Mouse (Mus musculus): ENCODE measurements at regions not wholly inside any gene's neighbourhood (a gene's known extent, or its start where the extent isn't known, plus 50 kb on each side); places are given as distances from the start of the nearest gene placed in this dataset.

DNA sequence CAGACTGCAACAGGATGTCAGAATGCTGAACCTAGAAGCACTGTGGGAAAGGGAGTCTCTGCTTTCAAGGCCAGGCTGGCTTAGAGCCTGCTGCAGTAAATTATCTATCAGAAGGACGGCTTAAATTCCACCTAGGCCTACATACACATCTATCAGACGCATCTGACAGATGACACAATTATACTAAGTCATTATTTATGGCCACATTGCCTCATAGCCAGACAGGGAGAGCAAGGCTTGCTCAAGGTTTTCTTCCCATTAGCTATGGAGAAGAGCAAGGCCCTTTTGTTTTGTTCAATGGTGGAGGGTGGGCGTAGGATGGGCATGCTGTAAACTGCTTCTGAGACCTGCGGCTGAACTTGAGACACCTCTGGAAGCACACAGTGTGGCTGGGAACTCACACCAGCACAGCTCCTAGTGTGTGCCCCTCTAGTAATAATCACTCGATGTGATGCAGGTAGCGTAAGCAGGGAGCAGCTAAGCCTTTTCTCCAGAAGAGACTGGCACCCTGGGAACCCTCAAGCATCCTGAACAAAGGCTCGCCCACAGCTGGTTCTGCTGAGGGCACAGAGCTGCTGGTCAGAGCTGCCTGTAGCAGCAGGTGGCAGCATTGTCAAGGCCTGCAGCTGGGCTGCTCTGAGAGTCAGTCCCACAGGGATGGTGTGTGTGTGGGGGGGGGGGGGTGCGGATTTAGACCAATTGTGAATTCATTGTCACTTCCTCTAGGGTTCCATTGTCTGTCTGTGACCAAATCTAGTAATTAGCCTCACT, 406.8 kb upstream of the Adamts16 start:
- no peak for DNase-seq (ENCODE audit: low spot score in 2 of 2)

DNA sequence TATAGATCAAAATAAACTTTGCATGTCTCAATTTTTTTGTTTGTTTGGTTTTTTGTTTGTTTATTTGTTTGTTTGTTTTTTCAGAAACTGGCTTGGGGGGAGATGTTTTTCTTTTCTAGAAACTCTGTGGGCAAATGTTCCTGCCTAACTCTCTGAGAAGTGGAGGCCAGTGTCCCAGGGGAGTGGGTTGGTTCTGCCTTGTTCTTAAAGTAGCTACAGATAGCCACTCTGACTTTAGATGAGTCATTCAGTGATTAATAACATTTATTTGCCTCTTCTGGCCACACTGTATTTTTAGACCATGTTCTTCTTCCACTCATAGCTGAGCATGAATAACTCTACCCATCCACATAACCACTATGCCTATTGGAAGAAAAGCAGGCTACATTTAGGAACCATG, 405.6 kb upstream of the Adamts16 start:
- DNase-seq (ENCODE audit: low spot score in 2 of 2) = no peak

DNA sequence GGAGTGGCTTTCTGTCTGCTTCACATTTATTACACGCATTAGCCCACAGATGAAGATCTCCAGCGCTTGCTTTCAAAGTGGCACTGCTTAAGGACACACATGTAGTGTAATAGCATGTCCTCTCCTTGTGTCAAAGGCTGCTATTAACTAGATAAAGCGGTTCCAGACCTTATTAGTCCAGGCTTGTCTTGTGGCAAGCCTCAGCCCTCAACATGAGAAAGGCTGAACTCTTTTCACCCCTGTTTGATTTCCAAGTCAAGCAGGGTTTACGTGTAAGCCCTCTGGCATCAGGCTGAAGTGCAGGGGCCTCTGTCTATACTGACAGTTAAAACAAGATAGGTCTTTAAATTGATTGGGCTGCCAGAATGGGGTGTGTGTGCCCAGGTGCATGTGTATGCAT, 403.7 kb upstream of the Adamts16 start:
- no peak for DNase-seq (ENCODE audit: low spot score in 2 of 2)

DNA sequence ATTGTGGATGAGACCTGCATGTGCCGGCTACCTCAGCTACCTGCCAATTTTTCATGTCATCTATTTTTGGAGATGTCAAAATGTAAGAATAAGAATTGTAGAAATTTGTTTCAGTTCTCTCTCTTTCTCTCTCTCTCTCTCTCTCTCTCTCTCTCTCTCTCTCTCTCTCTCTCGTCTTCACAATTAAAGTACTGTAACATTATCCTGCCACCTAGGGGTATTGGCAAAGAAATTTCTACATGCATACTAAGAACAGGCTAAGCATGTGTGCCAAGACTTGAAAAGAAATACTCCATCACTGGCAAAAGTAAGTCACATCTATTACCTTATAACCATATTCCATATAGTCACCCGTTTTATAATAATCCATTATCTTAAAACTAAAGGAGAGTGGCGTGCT, 398.2 kb upstream of the Adamts16 start:
- no peak for DNase-seq (ENCODE audit: low spot score in 2 of 2)

DNA sequence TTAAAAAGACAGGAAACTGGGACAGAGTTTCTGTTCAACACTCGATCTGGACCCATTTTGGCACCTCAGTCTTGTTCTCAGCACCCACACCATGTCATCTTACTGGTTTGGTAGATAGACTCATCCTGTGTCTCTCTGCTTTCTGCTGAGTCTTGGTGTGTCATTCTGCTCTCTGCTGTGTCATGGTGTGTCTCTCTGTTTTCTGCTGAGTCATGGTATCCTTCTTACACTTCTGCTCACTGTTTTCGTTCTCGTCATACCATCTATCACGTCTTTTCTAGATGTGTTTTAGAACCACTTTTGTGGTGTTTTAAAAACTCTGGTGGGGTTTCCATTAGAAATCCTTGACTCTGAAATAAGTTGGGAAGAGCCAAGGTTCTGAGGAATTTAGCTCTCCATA, 393.7 kb upstream of the Adamts16 start:
- DNase-seq (ENCODE audit: low spot score in 2 of 2) = no peak

DNA sequence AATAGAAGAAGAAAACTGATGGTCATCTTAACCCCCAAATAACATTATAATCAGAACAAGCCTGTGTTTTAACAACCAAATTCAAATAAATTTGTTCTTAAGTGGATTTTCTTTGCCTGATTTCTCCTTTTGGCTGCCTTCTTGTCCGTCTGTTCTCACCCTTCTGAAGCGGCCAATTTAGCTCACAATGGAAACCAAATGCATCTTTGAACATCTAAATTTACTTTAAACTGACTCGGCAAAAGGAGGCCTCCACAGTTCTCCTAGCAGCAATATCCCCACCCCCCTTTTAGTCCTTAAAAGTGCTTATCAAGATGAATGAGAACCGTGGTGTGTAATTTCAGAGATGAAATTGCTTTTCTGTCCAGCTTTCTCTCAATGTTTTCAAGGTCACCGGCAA, 389.6 kb upstream of the Adamts16 start:
- no peak for DNase-seq (ENCODE audit: low spot score in 2 of 2)

DNA sequence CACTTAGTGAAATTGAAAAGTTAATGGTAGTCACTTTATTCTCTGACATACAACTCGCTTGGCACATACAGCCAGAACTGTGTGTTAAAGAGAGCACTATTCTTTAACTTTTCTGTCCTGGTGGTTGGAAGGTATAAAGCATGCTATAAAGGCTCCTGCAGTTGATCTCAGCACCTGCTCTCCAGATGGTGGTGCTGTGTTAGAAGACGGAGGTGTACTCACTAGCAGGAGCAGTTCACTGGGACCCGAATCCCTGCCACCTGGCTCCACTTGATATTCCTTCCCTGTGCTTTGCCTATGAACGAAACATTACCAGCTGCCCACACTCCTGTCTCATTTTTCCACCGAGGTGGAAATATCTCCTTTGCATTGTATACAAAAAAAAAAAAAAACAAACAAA, 373.2 kb upstream of the Adamts16 start:
- no peak for DNase-seq (ENCODE audit: low spot score in 2 of 2)

DNA sequence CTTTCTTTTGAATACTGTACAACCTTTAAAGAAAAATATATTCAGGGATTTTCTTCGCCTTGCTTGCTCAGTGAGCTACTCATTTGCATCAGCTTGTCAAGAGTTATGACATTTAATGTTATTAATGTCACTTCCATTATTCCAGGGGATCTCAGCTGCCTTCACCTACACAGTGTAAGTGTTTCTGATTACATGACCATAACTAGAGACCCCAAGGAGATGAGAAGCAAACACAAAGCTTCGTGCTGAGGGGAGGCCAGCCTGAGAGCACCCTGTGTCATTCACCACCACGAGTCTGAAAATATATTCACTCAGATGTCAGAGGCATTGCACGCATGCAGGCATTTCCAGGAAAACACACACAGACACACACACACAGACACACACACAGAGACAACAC, 369.8 kb upstream of the Adamts16 start:
- DNase-seq (ENCODE audit: low spot score in 2 of 2) = no peak

DNA sequence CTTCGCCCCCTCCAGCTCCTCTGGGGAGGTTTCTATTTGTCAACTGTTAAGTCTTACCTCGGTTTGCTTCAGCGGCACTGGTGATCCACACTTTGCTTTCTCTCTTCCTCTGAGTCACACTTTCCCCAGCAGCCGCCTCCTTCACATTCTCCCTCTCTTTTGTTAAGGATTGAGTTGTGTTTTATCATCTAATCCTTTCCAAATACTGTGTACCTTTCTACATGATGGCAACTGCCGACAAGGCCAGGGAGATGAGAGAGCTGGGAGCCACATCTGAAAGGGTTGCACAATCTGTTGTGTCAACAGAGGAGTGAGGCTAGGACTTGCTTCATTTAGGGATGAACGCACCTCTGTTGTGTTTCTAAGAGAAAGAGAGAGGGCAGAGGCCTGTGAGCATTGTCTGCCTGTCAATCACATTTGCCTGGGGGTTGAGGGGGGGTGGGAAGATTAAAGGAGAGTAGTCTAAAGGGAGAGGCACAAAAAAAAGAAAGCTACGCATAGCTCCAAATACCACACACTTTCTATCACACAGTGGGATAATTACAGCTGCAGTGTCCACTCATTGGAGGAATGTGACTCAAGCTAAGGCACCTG, 369.1 kb upstream of the Adamts16 start:
- DNase-seq (ENCODE audit: low spot score in 2 of 2) = no peak

DNA sequence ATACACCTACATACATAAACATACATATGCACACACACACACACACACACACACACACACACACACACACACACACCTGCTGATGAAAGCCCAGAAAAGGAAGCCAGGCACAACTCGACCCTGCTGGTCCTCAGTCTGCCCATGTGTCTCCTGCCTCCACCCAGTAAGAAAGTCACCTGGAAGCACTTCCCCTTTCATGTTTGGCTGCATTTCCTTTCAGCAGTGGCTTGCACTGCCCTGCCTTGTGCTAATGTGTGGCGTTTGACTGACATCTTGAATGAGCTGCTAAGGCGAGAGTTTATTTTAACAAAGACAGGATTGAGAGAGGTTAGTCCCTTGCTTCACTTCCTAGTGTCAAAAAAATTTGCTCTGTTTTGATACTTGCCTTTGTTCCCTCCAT, 364.1 kb upstream of the Adamts16 start:
- no peak for DNase-seq (ENCODE audit: low spot score in 2 of 2)

DNA sequence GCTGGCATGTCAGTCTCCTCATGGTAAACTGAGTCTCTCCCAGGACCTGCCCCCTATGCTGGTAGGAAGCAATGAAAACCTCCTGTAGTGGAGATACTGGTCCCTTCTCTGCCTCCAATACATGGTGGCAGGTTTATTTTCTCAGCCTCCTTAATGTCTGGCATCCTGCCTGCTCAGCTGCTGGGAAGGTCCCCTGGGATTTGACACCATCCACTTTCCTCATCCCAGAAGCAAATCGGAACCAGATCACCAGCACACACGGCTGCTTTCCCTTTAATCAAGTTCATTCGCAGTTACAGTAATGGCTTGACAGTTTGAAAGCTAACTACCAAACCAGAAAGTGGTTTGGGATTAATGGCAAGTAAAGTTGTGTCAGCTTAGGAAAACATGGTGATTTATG, 359.0 kb upstream of the Adamts16 start:
- no peak for DNase-seq (ENCODE audit: low spot score in 2 of 2)

DNA sequence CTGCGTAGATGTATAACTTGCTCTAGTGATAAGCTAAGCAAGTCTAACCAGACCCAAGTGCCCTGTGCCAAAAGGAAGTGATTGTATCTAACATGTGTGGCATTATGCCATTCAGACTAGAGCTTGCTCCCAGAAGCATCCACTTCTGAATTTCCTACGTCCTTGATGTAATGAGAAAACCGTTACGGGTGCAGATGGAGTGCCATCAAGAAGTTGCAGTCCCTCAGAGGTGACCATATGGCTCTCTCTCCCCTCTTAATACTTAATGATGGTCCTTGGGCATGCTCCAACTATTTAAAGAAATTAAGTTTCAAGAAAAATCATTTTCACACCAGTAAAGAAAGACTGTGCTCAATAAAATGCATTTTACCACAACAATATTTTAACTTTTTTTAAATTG, 354.1 kb upstream of the Adamts16 start:
- DNase-seq (ENCODE audit: low spot score in 2 of 2) = no peak

DNA sequence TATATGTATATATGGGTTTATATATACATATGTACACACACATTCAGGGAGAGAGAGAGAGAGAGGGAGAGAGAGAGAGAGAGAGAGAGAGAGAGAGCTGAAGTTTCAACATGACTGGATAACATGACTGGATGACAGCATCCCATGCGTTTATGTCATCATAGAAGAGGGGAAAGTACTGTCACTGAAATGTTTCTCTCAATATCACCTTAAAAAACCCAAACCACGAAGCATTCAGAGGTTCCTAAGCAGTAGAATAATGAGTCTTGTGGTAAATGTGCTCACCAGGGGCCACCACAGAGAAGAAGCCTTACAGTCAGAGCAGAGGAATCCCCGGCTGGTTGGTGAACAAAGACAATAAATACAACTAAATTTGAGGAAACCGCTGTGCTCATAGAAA, 342.9 kb upstream of the Adamts16 start:
- no peak for DNase-seq (ENCODE audit: low spot score in 2 of 2)

DNA sequence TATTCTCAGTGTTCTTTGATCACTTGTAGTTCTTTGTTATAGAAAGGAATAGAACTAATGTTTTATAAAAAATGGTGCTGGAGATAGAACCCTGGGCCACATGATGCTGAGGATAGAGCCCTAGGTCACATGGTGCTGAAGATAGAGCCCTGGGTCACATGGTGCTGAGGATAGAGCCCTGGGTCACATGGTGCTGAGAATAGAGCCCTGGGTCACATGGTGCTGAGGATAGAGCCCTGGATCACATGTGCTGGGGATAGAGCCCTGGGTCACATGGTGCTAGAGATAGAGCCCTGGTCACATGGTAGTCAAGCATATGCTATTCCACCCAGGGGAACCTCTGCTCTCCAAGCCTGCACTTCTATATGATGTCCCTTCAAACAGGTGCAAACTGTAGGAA, 337.5 kb upstream of the Adamts16 start:
- DNase-seq (ENCODE audit: low spot score in 2 of 2) = no peak

DNA sequence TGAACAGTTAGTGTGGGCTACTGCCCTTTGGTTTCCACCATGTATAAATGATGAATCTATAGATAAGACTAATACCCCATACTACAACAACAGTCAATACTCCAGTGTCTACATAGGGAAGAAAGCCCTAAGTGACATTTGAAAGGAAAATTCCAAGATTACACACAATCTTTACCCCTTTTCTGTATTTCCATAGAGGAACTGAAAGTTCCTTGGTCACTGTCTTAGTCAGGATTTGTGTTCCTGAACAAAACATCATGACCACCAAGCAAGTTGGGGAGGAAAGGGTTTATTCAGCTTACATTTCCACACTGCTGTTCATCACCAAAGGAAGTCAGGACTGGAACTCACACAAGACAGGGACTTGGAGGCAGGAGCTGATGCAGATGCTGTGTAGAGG, 332.7 kb upstream of the Adamts16 start:
- DNase-seq (ENCODE audit: low spot score in 2 of 2) = no peak

DNA sequence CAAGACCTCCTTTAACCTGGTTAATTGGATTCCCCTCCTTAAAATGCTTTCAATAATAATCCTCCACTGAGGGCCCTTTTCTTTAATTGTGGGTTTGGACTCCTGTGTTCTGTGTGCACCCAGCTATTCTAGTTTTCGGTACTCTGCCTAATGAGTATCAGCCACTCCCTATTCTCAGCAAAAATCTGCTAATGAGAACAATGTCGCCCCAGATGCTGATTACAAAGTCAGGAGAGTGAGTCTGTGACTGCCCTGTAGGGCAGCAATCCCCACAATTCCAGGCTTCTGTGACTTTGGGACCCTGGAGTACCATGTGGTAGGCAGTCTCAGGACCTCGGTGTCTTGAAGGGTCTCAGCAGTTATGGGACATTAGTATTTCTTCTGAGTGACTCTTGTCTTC, 324.6 kb upstream of the Adamts16 start:
- DNase-seq (ENCODE audit: low spot score in 2 of 2) = no peak

DNA sequence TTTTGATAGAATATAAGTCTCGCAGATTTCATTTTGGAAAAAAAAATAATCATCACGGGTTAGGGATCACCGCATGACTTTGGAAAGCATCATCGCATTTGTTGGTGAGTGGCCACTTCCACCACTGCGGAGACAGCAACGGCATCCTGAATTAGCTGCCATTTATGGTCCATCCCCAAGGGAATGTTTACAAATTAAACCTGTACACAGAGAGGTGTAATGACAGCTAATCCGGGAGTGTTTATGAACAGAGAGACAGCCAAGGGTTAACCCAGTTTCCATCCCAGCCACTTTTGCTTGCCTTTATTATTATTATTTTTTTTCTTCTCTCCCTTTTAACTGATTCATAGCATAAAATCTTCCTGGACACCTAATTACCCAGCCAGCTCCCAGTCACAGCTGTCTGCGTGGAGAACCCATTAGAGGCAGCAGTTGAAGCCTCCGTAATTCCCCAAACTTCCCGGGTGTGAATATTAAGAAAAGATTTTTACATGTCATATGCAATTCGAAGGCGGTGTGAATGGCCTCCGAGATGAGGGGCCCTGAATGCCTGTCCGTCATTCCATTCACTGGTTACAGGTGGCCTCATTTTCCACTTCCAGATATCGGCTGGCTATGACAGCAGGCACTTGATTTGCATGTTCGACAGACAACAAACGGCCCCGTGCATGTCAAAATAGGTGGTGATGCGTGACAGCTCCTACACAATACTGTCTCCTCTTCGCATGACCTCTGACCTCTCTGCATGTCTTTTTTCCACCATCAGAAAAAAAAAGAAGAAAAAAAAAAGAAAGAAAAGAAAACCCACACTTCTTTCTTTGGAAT, 323.7 kb upstream of the Adamts16 start:
- no peak for DNase-seq (ENCODE audit: low spot score in 2 of 2)

DNA sequence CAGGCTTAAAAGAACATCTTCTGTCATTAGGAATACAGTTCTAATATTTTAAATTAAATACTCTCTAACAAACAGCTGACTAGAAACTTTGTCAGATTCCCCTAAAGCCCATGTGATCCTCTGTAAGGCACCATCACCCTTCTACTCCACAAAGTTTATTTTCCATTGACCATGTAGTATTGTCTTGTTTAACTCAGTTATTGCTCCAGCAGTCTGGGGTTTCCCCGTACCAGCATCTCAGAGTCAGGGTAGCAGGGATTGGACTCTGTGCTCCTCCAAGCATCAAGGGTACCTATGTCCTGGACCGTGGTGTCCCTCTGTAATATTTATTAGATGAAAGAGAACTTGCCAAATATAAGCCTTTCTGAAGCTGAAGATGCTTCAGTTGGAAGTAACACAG, 322.4 kb upstream of the Adamts16 start:
- DNase-seq (ENCODE audit: low spot score in 2 of 2) = no peak

DNA sequence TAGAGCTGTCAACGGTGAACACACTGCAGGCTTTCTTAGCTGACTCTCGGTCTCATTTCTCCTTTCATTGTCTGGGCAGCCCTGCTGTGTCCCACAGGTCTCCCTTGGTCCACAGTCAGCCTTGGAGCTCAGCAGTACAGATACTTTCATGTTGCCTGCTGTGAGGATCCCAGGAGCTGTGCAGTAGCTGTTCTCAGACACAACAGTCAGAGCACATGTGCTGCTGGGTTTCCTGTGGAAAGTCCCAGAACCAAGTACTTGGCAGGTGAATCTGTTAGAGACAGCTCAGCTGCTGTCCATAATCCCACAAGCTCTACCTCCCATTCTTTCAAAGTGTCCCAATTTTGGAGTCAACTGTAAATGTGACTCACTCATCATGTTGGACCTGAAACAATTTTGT, 321.3 kb upstream of the Adamts16 start:
- DNase-seq (ENCODE audit: low spot score in 2 of 2) = no peak

DNA sequence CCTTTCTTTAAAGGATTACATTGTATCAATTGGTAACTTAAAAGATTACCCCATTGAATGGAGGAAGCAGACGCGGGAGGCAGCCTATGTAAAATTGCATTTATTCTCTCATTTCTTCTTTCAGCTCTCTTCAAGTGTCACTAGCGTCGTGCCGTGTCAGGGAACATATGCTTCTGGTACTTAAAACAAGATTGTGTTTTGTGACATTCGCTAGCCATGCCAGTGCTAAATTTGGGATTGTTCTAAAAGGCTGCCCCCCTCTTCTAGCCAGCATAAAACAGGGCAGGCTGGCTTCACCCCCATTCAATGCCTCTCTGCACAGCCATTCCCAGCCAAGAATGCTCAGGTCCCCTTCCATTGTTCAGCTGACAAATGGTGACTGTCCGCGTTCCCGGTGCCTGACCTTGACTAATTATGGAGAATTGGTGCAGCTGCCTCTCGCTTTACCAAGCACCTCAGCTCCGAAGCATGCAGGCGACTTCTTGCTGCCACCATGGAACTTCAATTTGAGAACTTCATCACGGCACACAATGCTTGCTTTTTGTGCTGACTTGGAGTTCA, 316.8 kb upstream of the Adamts16 start:
- DNase-seq (ENCODE audit: low spot score in 2 of 2) = peak in 1 of 2 experiments; percentile 3

DNA sequence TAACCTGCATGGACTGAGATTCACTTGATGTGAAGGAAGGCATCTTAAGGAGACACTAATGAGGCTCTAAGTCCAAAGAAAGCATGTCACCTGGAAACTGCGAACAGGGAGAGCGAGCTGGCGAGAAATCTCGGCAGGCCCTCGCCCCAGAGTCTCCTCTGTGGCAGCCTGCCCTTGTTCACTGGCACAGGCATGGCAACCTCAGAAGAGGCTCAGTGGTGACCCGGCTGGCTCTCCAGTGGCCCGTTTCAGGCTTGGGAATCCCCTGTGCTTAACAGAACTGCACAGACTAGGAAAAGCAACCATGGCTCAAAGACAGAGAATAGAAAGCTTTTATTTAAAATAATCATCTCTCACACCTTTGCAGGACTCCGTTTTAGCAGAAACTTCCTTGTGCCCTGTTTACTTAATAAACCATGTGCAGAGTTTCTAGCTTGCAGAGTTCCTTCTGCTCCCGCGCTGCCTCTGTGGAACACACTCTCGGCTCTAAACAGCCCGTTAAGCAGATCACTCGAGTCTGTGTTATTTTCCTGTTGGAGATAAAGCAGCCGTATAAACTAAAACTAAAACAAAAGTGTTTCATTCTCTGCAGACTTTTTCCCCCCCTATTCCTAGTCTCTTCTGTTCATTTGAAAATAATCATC, 316.2 kb upstream of the Adamts16 start:
- no peak for DNase-seq (ENCODE audit: low spot score in 2 of 2)

DNA sequence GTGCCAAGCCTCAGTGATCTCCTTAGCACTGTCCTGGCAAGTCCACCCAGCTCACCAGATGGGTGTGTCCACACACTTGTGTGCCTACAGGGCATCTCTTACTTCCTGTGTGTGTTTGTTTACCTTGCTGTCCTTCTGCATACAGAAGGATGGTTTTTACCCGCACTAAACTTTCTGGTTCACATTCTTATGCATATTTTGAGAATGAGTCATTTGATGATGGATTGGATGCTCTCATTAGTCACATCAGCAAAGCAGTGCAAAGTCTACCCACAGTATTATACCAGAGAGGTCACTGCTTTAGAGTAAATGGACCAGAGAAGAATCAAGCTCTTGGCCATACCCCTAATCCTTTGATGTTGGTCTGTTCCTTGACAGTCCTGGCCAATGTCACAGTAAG, 308.5 kb upstream of the Adamts16 start:
- DNase-seq (ENCODE audit: low spot score in 2 of 2) = no peak

All from left cerebral cortex, adult 8-10 months (tissue).